Mouse (Mus musculus): ENCODE data around the gene Nptxr. TPM values are rescaled to one million over a fixed set of nuclear protein-coding genes. Genes with fewer than 3 reads are reported as not detected.
A peak's percentile ranks its signal among the peaks of the same experiment; 100 is the strongest.

The Nptxr gene
- total RNA-seq (2021) = 1 to 10 TPM in 1 of 2 experiments, under 1 TPM in 1; 0.72 to 1.0 TPM
- long read RNA-seq, experiment 1 = 0 reads
- long read RNA-seq, experiment 2, full-length matches to known transcripts = 1 of 1 reads
- long read RNA-seq, experiment 2, partial matches to known transcripts = 0 of 1 reads
- long read RNA-seq, experiment 2, other reads (novel, unspliced or antisense) = 0 of 1 reads

DNA sequence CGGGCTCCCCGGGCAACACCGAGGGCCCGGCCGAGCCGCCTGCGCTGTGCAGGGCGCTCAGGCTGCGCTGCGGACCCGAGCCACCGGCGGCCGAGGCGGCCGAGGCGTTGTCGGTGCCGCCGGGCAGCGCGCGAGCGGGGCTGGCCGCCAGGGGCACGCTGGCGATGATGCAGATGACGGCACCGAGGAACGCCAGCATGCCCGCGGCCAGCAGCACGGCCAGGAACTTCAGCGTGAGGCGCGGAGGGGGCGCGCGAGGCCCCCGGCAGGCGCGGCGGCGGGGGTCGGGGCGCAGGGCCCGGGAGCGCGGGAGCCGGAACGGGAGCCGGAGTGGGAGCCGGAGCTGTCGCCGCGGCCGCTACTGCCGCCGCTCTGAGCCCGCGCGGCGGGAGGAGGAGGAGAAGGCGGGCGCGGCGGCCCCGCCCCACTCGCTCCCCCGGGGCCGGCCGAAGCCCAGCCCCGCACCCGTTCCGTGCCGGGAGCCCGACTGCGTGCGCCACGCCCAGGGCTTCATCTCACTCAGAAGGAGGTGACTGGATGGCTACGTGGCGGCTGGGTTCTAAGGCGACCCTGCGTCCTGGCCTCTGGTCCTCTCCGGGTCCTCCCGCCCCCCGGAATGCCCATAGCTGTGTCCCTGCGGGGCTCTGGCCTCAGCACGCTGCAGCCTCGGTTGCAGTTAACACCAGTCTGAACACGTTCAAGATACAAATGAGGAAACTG lies at the start of gene Nptxr:
Nptxr (minus strand) TSS at position 415 of the 720 bp plus-strand sequence.
- no peak for DNase-seq

DNA sequence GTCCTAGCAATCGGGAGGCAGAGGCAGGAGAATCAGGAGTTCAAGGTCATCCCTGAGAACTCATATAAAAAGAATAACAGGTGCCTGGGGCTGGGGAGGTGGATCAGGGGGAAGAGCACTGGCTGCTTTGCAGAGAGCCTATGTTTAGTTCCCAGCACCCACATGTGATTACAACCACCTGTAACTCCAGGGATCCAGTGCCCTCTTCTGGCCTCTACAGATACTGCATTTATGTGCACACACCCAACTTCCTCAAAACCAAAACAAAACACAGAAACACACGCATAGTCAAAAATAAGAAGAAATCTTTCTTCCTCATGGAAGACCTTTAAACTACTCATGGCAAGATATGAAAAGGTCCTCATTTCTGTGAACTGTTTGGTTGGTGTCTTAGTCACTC lies 45.6 kb upstream of the Nptxr start:
- no peak for DNase-seq

DNA sequence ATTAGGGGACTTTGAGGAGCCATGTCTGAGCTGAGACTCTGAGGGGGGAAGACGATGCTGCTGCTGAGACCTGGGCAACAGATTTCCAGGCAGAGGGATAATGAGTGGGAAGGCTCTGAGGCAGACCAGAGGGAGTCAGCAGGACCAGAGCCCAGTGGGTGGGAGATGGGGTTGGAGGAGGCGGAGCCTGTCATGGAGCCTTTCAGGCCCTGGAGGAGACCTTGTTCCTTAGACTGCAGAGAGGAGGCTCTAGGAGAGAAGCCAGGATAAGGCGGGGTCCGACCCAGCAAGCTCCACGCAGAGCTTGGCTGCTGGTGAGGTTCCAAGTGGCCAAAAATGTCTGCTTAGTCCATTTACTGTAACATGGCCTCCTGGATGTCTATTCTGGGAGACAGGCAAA lies 42.5 kb upstream of the Nptxr start:
- peak; percentile 80 for DNase-seq

DNA sequence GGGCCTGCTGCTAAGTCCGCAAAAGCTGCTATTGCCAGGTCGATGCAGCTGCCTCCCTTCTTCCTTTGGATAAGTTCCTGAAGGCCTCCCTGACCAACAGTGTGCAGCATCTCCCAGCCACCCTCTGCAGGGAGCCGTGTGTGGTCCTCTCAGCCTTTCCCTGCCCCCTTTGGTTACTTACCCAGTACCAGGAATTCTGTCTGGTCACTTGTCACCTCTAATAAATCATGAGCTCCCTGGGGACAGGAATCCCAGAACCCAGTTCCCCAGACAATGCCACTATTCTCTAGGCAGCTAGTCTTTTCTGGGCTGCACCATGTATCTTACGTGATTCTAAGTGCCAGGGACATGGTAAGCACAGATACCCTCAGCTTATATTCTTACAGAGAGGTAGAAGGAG lies 41.4 kb upstream of the Nptxr start:
- no peak for DNase-seq

DNA sequence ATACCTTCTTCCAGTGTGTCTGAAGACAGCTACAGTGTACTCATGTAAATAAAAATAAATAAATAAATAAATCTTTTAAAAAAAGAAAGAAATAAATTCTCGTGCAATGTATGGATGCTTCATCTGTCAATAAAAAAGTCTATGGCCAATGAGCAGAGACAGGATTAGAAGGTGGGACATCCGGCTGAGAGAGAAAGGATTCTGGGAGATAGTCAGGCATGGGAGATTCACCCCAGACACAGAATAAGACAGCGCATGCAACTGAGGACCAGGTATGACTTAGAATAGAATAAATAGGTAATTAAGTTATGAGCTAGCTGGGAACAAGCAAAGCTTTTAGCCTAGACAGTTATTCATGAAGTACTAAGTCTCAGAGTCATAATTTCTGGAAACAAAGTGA lies 38.4 kb upstream of the Nptxr start:
- DNase-seq = no peak

DNA sequence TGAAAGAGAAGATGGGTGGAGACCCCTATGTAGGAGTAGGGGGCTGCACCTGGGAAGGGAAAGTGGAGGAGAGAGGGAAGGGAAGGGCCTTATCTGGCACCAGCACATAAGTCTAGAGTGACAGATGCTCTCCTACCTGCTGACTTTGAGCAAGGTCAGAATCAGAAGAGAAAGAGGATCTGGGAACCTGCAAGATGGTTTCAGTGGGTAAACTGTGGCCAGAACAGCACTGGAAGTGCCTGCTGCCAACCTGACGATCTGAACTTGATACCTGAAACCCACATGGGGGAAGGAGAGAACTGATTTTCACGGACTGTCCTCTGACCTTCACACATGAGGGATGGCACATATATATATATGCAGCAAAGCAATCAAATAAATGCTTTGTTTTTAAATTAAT lies 35.7 kb upstream of the Nptxr start:
- no peak for DNase-seq

DNA sequence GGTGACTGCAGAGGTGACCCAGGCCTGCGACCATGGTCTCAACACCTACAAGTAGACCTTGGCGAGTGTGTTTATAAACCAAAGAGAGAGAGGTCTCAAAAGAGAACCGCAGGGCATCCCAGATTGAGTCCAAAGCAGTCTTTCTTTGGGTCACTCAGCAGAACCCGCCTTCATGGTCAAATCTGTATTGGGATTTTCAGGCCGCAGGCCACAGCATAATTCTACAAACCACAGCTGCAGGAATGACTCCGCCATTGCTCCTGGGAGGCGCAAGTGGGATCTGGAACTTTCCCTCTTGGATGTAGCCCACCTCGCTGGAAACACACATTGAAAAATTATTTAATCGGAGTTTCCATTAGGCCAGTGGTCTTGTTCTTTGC lies 30.3 kb upstream of the Nptxr start:
- no peak for DNase-seq

DNA sequence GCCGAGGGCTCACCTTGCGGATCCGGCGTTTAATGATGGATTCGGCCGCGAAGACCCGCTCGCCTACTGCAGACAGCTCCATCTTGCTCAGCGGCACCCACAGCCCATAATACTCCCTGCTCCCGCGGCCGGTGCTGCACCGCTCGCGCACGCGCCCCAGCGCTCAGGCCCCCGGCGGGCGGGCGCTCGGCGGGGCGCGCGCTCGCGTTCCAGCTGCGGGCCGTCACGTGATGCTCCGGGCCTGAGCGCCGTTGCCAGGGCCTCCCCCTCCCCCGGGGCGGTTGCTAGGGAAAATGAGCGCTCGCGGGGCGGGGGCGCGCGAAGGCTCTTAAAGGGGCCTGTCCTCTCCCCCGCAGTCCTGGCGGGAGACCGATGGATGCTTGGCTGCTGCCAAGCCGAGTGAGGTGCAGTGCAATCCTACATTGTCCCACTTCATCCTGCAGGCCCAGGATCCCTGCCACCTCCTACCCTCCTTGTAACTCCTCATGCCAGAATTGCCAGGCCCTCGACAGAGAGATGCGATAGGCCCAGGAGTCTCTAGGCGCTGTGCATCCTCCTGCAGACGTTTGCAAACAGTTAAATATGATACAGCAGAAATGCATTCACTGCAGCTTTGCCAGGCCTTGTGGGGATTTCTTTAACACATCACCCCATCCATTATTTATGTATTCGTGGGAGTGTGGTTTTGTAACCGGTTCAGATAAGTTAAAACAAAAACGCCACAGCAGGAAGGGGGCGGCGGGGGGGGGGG lies 29.7 kb upstream of the Nptxr start, which contains the start of the genes Npcd and Cbx6:
Npcd (minus strand) TSS at position 108 of the 751 bp plus-strand sequence.
Cbx6 (minus strand) TSS at position 559 of the 751 bp plus-strand sequence.
- peak; percentile 96 for DNase-seq

DNA sequence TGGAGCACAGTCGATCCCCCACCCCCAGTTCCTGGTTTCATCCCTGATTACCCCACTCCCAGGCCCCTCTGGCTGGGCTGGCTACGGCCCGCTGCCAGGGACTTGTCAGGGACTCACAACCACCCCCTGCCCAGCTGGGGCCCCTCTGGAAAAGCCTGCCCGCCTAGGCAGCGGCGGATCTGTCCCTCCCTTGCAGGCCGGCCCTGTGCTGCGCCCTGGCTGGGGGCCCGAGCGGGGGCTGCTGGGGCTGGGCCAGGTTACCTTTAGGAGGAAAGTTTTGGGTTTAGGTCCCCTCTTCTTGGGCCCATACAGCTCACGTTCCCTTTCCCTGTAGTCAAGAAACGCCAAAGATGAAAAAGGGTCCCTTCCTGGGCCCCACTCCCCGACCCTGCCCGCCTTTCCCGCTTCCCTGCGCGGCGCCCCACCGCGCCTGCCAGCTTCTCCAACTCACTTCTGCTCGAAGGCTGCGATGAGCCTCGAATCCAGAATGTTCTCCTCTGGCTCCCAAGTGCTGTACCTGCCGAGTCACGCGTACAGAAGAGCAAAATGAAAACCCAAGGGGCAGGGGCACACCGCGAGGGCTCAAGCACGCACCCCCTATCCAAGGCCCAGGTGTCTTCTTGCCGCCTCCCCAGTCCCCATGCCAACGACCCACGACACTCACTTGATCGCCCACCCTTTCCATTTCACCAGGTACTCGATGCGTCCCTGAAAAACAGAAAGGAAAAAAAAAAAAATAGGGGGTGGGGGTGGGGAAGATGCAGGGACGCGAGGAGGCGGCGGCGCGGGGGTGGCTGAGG lies 28.9 kb upstream of the Nptxr start:
- DNase-seq = no peak

DNA sequence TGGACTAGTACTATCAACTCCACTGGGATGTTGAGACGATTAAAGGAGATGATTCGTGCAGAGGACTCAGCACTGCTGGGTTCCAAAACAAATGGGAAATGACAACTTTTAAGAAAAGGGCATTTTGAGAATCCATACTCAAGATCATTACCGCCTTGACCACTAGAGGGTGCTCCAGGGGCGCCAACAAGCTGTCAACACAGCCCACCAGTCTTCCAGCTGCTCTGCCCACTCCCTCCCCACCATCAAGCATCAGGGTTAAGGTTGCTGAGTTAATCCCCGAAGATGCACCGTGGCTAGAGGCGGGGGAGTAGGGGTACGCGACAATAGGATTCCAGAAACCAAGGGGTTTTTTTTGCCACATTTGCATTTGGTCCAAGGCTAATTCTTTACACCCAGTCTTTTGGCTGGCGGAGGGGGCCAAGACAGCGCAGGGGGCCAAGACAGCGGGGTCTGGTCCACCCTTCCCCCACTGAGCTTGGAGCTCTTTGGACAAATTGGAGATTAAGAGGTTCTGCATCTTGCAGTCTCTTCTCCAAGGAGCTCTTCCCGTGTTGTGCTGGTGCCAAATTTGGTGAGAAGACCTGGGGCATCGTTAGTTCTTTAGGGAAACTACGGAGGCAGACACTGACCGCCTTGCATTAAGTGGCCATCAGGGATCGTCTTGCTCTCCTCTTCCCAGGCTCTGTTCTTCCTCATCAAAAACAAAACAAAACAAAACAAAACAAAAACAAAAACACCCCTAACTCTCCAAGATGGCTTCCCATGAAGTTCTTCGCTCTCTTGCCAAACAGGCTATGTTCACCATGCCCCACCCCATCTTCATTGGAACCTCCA lies 27.7 kb upstream of the Nptxr start:
- peak; percentile 54 for DNase-seq

DNA sequence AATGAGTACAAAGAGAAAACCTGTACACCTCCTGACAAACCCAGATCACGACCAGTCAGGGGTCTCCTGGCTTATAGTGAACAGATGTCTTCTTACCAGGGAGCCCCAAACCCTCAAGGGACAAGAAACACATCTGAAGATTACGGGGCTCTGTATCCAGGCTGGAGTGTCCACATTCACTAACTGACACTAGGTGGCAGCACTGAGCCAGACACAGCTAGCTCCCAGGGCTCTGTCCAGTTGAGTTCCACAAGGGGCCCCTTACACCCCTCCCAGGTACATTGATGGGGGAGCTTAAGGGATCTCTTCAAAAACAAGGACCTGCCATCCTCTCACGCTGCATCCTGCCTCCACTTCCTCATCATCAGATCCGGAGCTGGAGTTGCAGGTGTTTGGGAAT lies 25.8 kb upstream of the Nptxr start:
- DNase-seq = no peak

DNA sequence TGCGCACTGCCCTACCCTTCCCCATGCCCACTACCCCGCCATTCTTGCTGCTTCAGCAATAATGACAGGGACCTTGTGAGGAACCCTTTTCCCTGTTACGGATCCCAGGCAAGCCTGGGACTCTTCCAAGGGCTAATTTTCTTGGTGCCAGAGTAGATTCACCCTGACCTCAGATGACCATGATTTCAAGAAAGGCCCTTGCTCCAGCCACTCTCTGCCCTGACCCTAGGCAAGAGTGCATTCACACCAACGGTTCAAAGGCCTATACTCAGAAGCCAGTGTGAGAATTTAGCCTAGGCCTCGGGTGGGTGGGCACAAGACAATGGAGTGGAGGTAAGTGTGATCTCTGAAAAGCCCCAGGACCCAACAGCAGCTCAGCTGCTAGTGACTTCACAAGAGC lies 24.9 kb upstream of the Nptxr start:
- DNase-seq = no peak

DNA sequence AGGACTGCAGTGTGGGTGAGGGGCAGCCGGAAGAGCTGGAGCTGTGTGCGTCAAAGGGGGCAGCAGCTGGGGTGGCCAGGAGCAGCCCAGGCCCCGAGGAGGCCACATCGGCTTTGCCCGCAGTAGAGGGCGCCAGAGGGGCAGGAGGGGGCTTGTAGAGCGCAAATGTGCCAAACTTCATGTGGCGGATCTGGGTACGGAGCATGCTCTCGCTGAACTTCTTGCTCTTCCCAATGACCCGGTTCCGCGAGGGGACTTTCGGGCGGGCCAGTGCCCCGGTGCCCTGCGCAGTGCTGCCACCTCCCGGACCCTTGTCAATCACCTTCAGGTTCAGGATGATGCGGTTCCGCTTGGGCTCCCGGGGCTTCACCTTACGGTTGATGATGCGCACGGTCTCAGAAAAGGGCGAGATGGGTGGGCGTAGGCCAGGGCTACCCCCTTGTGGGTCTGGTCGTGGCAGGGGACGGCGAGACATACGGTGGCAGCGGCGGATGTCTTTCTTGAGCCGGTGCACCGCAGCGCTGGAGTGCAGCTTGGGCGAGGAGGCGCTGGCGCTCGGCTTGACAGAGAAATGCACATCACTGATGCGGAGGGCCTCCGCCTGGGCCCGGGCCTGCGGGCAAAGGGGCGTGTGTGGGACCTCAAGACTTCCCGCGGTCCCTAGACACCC lies 23.9 kb upstream of the Nptxr start:
- DNase-seq = no peak

DNA sequence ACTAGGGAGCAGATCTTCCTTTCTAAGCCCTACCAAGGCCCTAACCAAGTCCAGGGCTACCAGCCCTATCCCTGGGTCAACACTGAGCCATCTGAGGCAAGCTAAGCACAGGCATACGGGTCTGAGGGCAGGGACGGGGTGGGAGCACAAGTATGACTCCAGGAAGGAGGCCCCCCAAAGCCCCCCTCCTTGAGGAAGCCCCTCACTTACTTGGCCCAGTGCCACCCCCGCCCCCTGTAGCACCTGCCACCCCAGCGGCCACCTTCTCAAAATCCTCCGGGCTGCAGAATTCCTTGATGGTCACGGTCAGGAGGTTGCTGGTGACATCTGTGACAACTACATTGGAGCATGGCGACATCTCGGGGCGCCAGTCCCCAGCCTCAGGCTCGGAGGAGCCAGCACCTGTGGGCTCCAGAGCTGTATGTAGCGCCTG lies 23.2 kb upstream of the Nptxr start:
- DNase-seq = no peak

DNA sequence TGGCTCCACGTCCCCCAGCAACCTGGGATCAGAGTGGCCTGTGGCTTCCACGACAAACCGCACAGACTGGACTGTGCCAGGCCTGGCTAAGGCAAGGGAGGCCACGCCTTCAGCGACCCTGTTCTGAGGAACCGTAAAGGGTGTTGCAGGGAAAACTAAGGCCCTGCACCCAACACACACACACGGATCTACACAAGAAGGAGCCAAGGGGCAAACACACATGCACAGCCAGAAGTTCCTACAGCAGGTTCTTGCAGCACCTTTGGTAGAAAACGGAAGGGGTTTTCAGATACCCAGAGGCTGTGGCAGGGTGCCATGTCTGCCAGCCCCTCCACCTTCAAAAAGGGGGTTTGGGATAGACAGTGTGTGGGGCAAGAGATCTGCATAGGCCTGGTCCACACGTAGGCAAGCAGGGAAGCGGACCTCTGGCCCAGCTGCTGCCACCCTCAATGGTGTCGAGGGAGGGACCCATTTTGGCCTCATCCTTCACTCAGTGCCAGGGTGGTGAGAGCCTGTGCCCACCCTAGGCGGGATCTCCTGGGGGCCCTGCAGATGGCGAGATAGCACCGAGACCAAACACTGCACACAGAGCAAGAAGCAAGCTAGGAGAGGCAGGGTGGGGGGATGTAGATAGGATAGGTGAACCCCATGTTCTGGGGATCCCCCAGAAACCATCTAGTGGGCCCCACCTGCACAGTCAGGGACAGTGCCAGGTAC lies 22.7 kb upstream of the Nptxr start:
- no peak for DNase-seq

DNA sequence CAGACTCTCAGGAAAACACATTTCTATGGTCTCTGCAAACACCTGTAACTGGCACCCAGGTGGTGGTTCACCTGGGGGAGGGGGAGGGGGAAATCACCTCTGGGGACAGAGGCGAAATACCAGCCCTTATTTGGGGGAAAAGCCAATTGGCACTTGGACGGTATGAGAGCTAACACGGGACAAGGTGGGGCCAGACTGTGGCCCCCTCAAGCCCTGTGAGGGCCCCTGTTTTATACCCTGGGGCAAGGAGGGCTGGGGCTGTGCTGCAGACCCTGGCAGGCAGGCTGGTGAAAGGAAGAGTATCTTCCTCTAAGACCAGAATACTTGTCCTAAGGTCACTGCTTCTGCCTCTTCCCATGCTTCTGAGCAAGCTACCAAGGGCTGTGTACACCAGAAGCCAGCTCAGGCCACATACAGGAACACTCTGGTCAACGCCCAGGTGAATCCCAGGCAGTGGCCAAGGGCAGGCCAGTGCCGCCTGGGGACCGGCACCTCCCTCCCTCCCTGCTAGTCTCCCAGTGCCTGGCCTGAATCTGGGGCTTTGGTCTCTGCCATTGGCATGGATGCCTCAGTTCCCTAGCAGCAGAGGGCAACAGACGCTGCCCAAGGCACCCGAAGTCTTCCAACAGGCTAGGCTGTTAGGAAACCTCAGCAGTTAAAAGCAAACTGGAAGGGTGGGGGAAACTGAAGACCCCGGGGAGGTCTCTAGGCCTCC lies 21.8 kb upstream of the Nptxr start:
- no peak for DNase-seq

DNA sequence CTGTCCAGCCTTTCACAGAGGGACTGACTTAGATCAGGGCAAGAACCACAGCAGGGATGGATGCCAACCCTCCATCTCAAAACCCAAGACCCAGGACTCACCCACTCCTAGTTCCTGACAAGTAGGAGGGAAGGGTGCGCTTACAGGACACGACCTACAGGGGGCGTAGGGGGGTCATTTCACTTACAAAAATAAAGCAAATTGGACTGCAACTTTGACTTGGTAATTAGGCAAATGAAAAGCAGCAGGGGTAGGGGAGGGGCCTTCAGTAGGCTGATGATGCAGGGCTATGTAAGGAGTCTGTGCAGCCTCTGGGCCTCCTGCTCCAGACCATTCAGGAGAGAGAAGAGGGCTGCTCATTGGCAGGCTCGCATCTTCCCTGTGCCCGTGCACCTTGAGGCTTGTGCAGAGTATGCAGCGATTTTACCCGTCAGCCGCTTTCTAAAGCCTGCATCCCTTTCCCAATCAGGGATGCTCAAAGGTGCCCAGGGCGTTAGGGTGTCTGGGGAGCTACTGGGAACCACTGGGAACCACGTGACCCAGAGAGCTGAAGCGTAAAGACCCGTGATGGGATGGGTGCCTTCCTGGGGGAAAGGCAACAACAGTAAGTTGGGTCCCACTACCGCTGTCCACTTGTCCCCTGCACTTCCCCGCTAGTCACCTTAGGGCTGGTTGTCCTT lies 20.7 kb upstream of the Nptxr start:
- DNase-seq = no peak

DNA sequence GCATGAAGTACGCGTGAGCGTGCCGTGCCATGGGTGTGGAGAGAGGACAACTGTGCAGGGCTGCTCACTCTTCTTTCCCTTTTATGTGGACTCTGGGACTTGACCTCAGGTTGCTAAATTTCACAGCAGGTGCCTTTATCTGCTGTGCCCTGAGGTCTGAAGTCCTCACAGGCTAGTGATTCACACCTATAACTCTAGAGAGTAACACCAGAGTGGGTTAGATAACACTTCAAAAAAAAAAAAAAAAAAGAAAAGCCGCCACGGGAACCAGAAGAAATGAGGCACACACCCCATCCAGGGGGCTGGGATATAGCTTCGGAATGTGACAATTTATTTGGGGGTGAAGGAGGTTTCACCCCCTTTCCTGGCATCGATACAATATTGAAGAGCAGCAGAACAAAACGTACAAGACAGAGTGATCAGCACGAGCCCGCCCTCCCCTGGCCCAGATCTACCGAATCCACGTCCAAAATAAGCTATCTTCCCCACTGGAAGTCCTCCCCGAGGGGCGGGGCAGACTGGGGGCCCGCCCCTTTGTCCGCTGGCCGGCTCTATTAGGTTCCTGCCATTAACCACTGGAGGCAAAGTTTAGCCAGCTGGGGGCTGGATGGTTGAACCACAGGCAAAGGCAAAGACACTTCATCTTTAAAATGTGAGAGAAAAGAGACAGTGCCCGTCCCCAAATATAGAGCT lies 19.2 kb upstream of the Nptxr start:
- DNase-seq = peak; percentile 81

Measured in gastrocnemius, postnatal 25 days (tissue).